Mouse (Mus musculus) kidney, embryonic 15.5 days (tissue): ENCODE measurements around the gene Disc1. TPM values are rescaled to one million over a fixed set of nuclear protein-coding genes. Genes with fewer than 3 reads are reported as not detected.

Experiments used
- ATAC-seq: fragments of 200-750 bp; cut with Nextera tagmentation; replicated peaks from 2 replicates; pipeline ENCODE4 v1.8.0; 2017; ENCODE audit warnings: moderate TSS enrichment; ENCODE audit not compliant: low FRiP score
- H3K27ac ChIP-seq: fragments of 300-500 bp; sonication (generic); 2 replicates; pipeline ENCODE4 v1.5.1; 2015; ENCODE audit warnings: mild to moderate bottlenecking, inconsistent platforms
- H3K27me3 ChIP-seq: fragments of 300-500 bp; sonication (generic); 2 replicates; pipeline ENCODE4 v1.6.1; 2015; ENCODE audit warnings: inconsistent platforms
- H3K36me3 ChIP-seq: fragments of 300-500 bp; sonication (generic); 2 replicates; pipeline ENCODE4 v1.6.1; 2015; ENCODE audit warnings: inconsistent platforms
- H3K4me1 ChIP-seq: fragments of 300-500 bp; sonication (generic); 2 replicates; pipeline ENCODE4 v1.6.1; 2015; ENCODE audit warnings: inconsistent platforms
- H3K4me2 ChIP-seq: fragments of 300-500 bp; sonication (generic); 2 replicates; pipeline ENCODE4 v1.6.1; 2015; ENCODE audit warnings: moderate library complexity, mild to moderate bottlenecking, inconsistent platforms
- H3K4me3 ChIP-seq: fragments of 300-500 bp; sonication (generic); replicated peaks from 2 replicates; pipeline ENCODE4 v1.5.1; 2015; ENCODE audit warnings: mild to moderate bottlenecking, inconsistent platforms
- H3K9ac ChIP-seq: fragments of 300-500 bp; sonication (generic); 2 replicates; pipeline ENCODE4 v1.6.1; 2015; ENCODE audit warnings: mild to moderate bottlenecking, inconsistent platforms
- H3K9me3 ChIP-seq: fragments of 300-500 bp; sonication (generic); replicated peaks from 2 replicates; pipeline ENCODE4 v1.6.1; 2016; ENCODE audit warnings: inconsistent platforms
- WGBS: fragments of 180-500 bp; shearing (Covaris S2); methylation state at CpG from one replicate; pipeline ENCODE4 v1.1.7; 2015; ENCODE audit warnings: mixed read lengths; 5-methylcytosine and 5-hydroxymethylcytosine counted together
- polyA plus RNA-seq: library from polyadenylated mRNA; unstranded; fragments of >200 nt; fragmentation: Nextera tagmentation; extraction: Ambion mirVana; gene quantifications from 2 replicates; pipeline ENCODE4 v1.2.1, GENCODE M21; 2015

Disc1 gene
- polyA plus RNA-seq, 1 experiment from 2014 or later = 3.6 TPM

- Histone ChIP-seq H3K4me2 (no peak overlapping the region), H3K36me3 (no peaks in the 10 kb centered on the region), H3K27me3 (peaks cover 12% of the 10 kb centered on the region), H3K4me3 (no peak overlapping the region), H3K9ac (no peak overlapping the region), H3K9me3 (no peaks in the 10 kb centered on the region), H3K4me1 (peaks cover 5% of the 10 kb centered on the region; the same call in 1 of the 2 replicates), H3K27ac (no peak overlapping the region)
- WGBS = 90% methylated on average over 6 of the region's 6 CpGs
- ATAC-seq = no peak
These were observed 112.5 kb downstream of the Disc1 start for GRCm38 (mm10) chr8:125166545-125166944.

- Histone ChIP-seq H3K36me3 (no peaks in the 10 kb centered on the region), H3K27ac (no peak overlapping the region)
- WGBS = 86% methylated on average over 9 of the region's 9 CpGs
These were observed 113.0 kb downstream of the Disc1 start for GRCm38 (mm10) chr8:125166988-125167387.

GRCm38 (mm10) chr8:125169628-125170027 is 115.6 kb downstream of the Disc1 start:
- Histone ChIP-seq H3K27ac (no peak overlapping the region), H3K9ac (no peak overlapping the region), H3K4me1 (peaks cover 8% of the 10 kb centered on the region), H3K27me3 (peaks cover 18% of the 10 kb centered on the region), H3K36me3 (no peaks in the 10 kb centered on the region), H3K4me2 (no peak overlapping the region), H3K9me3 (no peaks in the 10 kb centered on the region), H3K4me3 (no peak overlapping the region)
- WGBS = 55% methylated on average over 3 of the region's 3 CpGs
- no peak for ATAC-seq

More at GRCm38 (mm10) chr8:125166988-125167387, 113.0 kb downstream of the Disc1 start:
- H3K4me1 ChIP-seq = peaks cover 5% of the 10 kb centered on the region; the same call in 1 of the 2 replicates
- H3K9ac ChIP-seq = no peak overlapping the region
- H3K9me3 ChIP-seq = no peaks in the 10 kb centered on the region
- no peak for ATAC-seq
- H3K4me2 ChIP-seq = no peak overlapping the region
- H3K27me3 ChIP-seq = peaks cover 12% of the 10 kb centered on the region; the same call in 1 of the 2 replicates
- H3K4me3 ChIP-seq = no peak overlapping the region

GRCm38 (mm10) chr8:125171531-125171930 is 117.5 kb downstream of the Disc1 start:
- no peak for ATAC-seq
- no peaks in the 10 kb centered on the region for H3K36me3 ChIP-seq
- H3K4me1 ChIP-seq = peaks cover 13% of the 10 kb centered on the region
- no peak overlapping the region for H3K9ac ChIP-seq
- H3K27ac ChIP-seq = no peak overlapping the region
- H3K4me2 ChIP-seq = no peak overlapping the region
- no peak overlapping the region for H3K4me3 ChIP-seq
- H3K27me3 ChIP-seq = peaks cover 13% of the 10 kb centered on the region
- 83% methylated on average over 2 of the region's 2 CpGs for WGBS
- no peaks in the 10 kb centered on the region for H3K9me3 ChIP-seq

- 43% methylated on average over 7 of the region's 7 CpGs for WGBS
- H3K4me3 ChIP-seq = no peak overlapping the region
- no peak for ATAC-seq
These were observed 120.2 kb downstream of the Disc1 start for GRCm38 (mm10) chr8:125174237-125174636.

GRCm38 (mm10) chr8:125174851-125175250 is 120.9 kb downstream of the Disc1 start:
- Histone ChIP-seq H3K4me3 (no peak overlapping the region), H3K9ac (no peak overlapping the region), H3K27me3 (peaks cover 13% of the 10 kb centered on the region), H3K4me2 (no peak overlapping the region), H3K9me3 (no peaks in the 10 kb centered on the region), H3K4me1 (peaks cover 13% of the 10 kb centered on the region), H3K27ac (peak overlapping the region; percentile 24; the same call in 1 of the 2 replicates), H3K36me3 (no peaks in the 10 kb centered on the region)
- ATAC-seq = no peak
- 59% methylated on average over 4 of the region's 4 CpGs for WGBS

More at GRCm38 (mm10) chr8:125174237-125174636, 120.2 kb downstream of the Disc1 start:
- Histone ChIP-seq H3K9ac (no peak overlapping the region), H3K27me3 (peaks cover 13% of the 10 kb centered on the region), H3K27ac (no peak overlapping the region), H3K9me3 (no peaks in the 10 kb centered on the region), H3K4me1 (peaks cover 13% of the 10 kb centered on the region), H3K4me2 (no peak overlapping the region), H3K36me3 (no peaks in the 10 kb centered on the region)

- Histone ChIP-seq H3K36me3 (no peaks in the 10 kb centered on the region), H3K4me2 (no peak overlapping the region), H3K27ac (no peak overlapping the region), H3K4me1 (peaks cover 13% of the 10 kb centered on the region), H3K9me3 (no peaks in the 10 kb centered on the region), H3K27me3 (peaks cover 10% of the 10 kb centered on the region), H3K9ac (no peak overlapping the region), H3K4me3 (no peak overlapping the region)
- ATAC-seq = no peak
- 88% methylated on average over 4 of the region's 4 CpGs for WGBS
These were observed 121.7 kb downstream of the Disc1 start for GRCm38 (mm10) chr8:125175661-125176060.

GRCm38 (mm10) chr8:125177091-125177490 is 123.1 kb downstream of the Disc1 start:
- Histone ChIP-seq H3K27me3 (peaks cover 8% of the 10 kb centered on the region), H3K4me3 (no peak overlapping the region), H3K4me1 (peaks cover 13% of the 10 kb centered on the region), H3K9me3 (no peaks in the 10 kb centered on the region), H3K27ac (no peak overlapping the region), H3K4me2 (no peak overlapping the region), H3K9ac (no peak overlapping the region), H3K36me3 (no peaks in the 10 kb centered on the region)
- 84% methylated on average over 6 of the region's 6 CpGs for WGBS
- ATAC-seq = no peak

GRCm38 (mm10) chr8:125177958-125178357 is 124.0 kb downstream of the Disc1 start:
- H3K4me1 ChIP-seq = peaks cover 13% of the 10 kb centered on the region
- no peak overlapping the region for H3K4me2 ChIP-seq
- ATAC-seq = no peak
- peaks cover 4% of the 10 kb centered on the region; the same call in 1 of the 2 replicates for H3K27me3 ChIP-seq
- H3K4me3 ChIP-seq = no peak overlapping the region
- H3K36me3 ChIP-seq = no peaks in the 10 kb centered on the region
- H3K9me3 ChIP-seq = no peaks in the 10 kb centered on the region
- H3K9ac ChIP-seq = no peak overlapping the region
- H3K27ac ChIP-seq = no peak overlapping the region
- 78% methylated on average over 8 of the region's 8 CpGs for WGBS

- H3K9ac ChIP-seq = no peak overlapping the region
- H3K4me2 ChIP-seq = no peak overlapping the region
- H3K9me3 ChIP-seq = no peaks in the 10 kb centered on the region
- no peak overlapping the region for H3K4me3 ChIP-seq
- ATAC-seq = 0 out of 2 replicates have a peak, but pooled peaks have one; percentile 31
- H3K36me3 ChIP-seq = no peaks in the 10 kb centered on the region
- H3K27me3 ChIP-seq = 0 out of 2 replicates have a peak, but pooled peaks cover 7% of the 10 kb centered on the region
- no peak overlapping the region for H3K27ac ChIP-seq
- peaks cover 22% of the 10 kb centered on the region for H3K4me1 ChIP-seq
- 14% methylated on average over 17 of the region's 17 CpGs for WGBS
These were observed 129.8 kb downstream of the Disc1 start for GRCm38 (mm10) chr8:125183548-125184451.

- Histone ChIP-seq H3K27me3 (0 out of 2 replicates have a peak, but pooled peaks cover 7% of the 10 kb centered on the region), H3K27ac (no peak overlapping the region), H3K4me1 (peaks cover 22% of the 10 kb centered on the region), H3K9me3 (no peaks in the 10 kb centered on the region), H3K4me2 (no peak overlapping the region), H3K9ac (no peak overlapping the region), H3K36me3 (no peaks in the 10 kb centered on the region), H3K4me3 (no peak overlapping the region)
- 56% methylated on average over 9 of the region's 9 CpGs for WGBS
- no peak for ATAC-seq
These were observed 130.4 kb downstream of the Disc1 start for GRCm38 (mm10) chr8:125184452-125184817.

- no peak overlapping the region for H3K4me2 ChIP-seq
- no peak overlapping the region for H3K9ac ChIP-seq
- H3K4me3 ChIP-seq = no peak overlapping the region
- H3K9me3 ChIP-seq = no peaks in the 10 kb centered on the region
- peaks cover 22% of the 10 kb centered on the region for H3K4me1 ChIP-seq
- ATAC-seq = no peak
- H3K36me3 ChIP-seq = no peaks in the 10 kb centered on the region
- H3K27ac ChIP-seq = no peak overlapping the region
- 83% methylated on average over 1 of the region's 1 CpGs for WGBS
- H3K27me3 ChIP-seq = 0 out of 2 replicates have a peak, but pooled peaks cover 7% of the 10 kb centered on the region
These were observed 130.9 kb downstream of the Disc1 start for GRCm38 (mm10) chr8:125184881-125185280.
